Mouse (Mus musculus) skeletal muscle tissue, adult 2 months (tissue): Measurements from ENCODE around the gene Bicral.

Experiments used
- DNase-seq: peaks from one replicate; pipeline ENCODE4 v3.0.0-alpha.2; 2012; ENCODE audit warnings: low read depth, low spot score

Gene Bicral

DNA sequence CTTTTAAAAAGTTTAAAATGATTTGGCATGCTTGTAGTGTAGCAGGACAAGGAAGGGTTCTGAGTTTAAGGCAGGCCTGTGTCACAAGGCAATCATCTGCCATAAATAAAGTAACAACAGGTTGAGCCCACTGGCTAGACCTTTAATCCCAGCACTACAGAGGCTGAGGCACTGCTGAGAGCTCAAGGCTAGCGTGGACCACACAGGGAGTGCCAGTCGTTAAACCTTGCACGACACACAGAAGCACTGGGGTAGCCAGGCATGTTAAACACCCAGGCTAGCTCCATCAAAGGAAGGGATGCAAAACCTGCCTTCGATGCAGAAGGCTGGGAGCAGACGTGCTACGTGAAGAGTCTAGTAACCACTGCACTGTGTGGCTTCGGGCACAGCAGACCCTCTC, 14.6 kb downstream of the Bicral start:
- DNase-seq: no peak

DNA sequence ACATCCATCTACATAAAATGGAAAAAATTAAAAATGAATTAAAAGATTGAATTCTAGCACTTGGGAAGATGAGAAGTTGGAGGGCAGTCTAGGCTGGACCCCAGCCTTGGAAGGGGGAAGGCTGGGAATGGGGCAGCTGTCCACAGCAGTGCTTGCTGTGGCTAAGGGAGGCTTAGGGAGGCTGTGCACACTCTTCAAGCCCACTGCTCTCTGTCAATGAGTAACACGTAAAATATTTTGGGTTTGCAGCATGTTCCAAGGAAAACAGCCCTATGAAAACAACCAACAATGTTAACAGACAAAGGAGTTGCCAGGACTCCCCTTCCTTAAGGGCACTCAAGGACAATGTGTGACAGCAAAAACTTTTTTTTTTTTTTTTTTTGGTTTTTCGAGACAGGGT, 15.3 kb downstream of the Bicral start:
- DNase-seq: peak; percentile 38

DNA sequence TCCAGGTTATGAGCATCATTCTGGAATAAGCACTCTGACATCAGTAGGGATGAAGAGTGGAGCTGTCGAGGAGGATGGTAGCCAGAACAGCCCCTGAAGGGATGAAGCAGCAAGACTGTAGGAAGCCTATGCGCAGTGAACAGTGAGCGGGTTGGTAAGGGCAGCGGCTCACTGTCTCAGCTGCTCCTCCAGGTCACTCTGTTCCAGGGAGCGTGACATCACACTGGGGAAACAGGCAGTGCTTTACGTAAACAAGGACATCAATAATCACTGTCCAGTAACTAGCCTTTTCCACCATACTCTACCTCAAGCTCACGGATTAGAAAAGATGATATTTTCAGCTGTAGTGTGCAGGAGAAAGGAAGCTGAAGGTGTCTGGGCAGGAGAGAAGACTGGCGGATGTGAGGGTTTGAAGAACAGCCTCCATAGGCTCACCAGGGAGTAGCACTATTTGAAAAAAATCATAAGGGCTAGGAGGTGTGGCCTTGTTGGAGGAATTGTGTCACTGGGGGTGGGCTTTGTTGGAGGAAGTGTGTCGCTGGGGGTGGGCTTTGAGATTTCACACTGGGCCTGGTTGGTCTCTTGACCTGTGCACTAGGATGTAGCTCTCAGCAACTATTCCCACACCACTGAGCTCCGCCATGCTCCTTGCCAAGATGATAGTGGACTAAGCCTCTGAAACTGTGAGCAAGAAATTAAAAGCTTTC, 17.8 kb downstream of the Bicral start:
- no peak for DNase-seq

DNA sequence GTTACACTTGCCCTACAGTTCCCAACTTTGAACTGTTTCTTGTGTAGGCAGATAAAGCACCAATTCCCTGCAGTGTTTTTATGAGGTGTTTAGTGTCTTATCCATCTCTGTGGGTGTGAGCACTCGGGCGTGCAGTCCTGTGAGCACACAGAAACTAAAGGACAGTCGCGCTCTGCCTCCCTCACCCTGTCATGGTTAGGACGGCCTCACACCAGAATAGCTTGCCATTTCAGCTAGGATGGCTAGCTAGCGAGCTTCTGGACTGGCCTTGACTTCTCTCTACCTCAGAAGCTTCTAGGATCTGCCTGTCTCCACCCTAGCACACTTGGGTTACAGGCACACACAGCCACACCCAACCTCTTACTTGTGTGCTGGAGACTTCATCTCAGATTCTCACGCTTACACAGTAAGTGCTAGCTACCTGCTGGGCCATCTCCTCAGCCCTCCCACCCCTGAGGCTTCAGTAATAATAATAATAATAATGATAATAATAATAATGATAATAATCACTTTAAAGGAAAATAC, 19.8 kb downstream of the Bicral start:
- DNase-seq: no peak

DNA sequence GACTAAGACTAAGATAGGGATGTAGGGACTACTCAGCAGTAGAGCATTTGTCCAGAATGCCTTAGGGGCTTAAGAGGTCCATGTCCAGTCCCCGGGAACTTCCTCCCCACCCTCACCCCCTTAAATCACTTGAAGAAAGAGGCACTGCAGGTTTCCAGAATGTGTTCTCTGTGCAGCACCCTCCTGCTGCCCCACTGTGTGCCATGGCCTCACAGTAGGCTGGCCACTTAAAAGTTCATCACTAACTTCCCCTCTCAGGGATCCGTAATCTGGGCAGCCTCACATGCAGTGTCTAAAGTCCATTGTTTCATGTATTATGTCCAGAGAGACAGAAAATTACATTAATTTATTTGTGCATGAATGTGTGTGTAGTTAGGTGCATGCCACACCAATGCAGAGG, 20.4 kb downstream of the Bicral start:
- no peak for DNase-seq

DNA sequence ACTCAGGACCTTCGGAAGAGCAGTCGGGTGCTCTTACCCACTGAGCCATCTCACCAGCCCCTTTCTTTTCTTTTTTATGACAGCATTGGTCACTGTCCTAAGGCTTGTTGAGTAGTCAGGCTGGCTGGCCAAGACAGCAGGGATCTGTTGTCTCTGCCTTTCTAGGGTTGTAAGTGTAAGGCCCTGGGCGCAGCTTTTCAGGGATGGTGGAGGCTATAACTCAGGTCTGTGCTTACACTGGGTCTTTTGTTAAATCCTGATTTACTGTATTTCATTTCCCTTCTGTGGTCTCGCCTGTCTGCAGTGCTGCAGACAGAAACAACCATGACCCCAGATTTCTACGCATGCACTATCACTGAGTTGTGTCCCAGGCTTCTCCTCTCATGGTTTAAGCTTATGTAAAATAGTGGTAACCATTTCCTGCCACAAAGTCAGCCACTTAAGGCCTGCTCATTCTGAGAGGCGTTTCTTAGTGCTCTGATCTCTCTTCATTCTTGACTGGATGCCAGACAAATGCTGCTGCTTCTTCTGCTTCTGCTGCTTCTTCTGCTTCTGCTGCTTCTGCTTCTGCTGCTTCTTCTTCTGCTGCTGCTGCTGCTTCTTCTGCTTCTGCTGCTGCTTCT, 23.1 kb downstream of the Bicral start:
- DNase-seq: no peak

DNA sequence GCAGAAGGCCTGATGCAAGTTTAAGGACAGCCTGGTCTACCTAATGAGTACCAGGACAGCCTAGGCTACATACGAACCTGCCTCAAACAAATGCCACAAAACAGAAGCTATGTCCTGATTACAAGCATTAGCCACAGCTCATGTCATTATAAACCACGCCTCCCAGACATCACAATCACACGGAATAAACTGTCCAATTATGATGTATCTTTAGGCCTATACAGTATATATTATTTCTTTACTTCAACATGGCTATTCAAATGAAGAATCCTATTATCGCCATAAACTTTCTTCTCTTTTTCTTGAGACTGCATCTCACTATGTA, 25.3 kb downstream of the Bicral start:
- DNase-seq: no peak

DNA sequence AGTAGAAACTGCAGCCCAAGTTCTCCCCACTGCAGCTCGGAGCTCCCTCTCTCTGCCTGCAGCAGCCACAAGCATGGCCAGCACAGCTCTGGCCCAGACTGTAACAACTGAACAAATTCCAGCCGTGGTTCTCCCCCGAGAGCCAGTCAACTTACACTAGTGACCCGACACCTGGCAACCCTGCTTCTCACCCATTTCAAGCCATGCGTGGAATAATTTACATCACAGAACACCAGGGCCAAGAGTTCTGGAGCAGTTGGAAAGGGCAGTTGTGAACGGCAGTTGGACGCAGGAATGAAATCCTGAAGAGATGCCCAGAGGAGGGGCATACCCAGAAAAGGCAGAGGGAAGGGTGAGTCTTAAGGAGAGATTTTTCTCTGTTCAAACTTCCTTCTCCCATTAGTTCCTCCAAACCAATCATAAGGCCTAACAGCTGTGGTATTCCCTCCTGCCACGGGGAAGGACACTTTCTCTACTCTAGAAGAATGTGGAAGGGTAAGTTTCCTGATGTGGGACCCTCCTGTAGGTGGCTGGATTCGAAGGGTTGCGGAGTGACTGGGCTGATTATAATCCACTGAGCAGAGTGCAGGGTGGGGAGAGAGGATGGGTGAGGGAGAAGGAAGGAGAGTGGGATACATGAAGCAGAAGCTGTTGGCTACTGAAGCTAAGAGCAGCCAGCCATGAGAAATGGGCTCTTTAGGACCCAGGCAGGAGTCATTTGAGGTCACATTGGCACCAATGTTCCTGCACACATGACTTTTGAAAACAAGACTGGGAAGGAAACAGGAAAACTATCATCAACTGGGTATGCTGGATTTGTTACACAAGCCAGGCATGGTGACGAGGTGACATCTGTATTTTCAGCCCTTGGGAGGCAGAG, 25.9 kb downstream of the Bicral start:
- peak; percentile 83 for DNase-seq

DNA sequence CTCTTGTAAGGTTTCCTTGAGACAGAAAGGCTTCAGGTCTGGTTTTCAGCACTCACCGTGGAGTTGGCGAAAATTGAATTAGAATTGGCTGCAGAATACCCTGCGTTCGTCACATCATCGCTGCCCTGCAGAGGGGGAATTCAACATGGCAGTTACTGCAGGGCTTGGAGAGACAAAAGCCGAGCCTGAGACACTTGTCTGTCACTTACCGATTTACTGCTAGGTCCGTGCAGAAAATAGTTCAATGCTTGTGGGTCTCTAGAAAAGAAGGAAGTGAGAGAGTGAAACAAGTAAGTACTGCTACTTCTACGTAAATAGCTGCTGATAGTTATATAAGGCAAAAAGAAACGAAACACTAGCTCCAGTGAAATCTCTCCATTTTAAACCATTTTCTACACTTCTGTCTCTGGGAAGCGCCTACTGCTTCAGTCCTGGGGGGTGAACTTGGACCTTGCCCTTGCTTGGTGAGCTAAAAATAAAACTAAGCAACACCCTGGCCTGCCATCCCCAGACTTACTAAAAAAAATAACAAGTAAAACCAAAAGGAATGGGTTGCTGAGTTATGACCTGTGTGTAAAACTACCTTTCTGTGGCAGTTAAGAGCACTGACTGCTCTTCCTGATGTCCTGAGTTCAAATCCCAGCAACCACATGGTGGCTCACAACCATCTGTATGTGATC, 28.3 kb downstream of the Bicral start:
- DNase-seq: no peak

DNA sequence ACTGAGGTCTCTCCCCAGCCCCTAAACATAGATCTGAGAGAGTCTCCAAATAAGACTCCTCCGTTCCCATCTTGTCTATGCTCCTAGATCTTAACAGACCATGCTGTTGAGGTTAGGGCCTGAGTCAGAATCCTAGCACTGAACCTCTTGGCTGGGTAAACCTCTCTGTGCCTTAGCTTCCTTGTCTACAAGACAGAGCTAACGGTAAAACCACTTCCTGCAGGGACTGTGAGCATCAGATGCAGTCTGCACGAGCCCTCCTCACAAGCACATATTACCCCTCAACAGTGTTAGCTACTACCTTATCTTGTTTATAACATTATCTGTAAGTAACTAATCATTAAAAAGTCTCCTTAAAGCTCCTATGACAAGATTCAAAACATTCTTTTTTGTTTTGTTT, 29.3 kb downstream of the Bicral start:
- no peak for DNase-seq

DNA sequence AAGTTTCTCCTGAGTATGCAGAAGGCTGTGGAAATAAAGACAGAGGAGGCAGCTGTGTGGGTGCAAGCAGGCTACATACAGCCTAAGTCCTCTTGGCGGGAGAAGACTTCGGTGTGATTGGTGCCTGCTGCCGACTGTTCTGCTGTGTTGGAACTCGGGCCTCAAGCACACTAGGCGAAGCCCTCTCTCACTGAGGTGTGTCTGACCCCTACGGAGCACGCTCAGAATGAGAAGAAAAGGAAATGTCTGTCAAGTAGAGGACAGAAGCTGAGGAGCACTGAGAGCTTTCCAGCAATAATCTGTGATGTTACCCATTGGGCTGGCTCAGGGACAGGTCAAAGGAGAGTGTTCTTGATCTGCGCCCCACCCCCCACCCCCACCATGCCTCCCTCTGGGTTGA, 35.2 kb downstream of the Bicral start:
- DNase-seq: no peak

DNA sequence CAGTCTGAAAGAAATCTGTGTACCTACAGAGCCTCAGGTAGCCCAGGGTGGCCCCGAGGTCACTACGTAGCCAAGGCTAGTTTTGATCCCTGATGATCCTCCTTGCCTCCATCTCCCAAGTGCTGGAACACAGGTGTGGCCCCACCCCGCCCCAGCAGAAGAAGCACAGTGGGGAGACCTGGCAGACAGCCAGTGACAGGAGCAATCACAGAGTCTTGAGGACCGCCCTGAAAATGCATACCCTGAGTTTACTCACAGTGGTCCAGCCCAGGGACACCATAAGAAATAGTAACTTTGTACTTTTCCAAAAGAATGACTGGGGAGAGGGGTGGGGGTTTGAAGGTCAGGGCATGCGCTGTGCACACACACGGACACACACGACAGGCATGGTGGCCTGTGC, 37.7 kb downstream of the Bicral start:
- DNase-seq: no peak

DNA sequence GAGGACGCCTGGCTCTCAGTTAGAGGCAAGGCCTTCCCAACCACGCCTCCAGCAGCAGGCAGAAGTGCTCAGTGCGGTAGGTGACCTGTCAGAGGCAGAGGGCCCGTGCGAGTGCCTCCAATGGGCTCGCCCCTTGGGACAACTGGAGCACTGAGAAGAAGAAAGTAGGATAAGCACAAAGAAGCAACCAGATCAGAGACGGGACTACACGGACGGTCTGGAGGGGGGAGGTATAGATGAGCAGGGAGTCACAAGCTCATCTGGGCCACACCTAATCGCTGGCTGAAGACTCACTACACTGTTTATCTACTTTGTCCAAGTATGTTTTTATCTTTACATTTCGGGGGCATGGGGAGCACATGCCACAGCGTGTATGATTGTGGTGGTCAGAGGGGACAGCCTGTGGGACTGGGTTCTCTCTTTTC, 40.5 kb downstream of the Bicral start:
- DNase-seq: no peak

DNA sequence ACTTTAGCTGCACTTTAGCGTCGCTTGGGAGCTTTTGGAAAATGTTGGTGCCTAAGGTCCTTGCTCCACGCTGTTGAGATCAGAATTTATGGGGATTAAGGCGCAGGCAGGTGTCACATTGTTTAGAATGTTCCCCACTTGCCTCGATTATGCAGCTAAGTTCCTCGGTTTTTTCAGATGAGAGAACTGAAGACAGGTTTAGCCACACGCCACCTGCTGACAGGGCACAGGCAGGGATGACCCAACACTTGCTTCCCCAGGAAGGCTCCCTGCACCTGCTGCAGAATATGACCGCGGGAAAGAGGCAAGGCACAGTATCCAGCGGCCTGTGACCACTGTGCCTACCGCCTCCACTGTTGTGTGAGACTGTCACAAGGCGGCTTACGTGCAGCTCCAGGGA, 42.0 kb downstream of the Bicral start:
- DNase-seq: no peak

DNA sequence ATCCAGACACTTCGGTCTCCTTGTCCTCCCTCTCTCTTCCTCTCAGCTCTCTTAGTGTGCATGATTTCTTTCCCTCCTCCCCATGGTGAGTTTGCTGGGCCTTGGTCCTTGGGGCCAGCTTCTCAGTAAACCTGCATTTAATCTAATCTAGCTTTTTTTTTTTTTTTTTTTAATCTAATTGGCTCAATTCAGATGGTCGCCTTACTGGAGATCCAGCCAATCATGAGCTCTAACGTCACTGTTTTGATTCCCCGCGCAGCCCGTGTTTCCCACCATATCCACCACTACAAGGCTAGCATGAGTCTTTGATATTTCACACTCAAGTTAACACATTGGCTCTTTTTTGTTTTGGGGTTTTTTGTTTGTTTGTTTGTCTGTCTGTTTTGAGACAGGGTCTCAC, 43.8 kb downstream of the Bicral start:
- no peak for DNase-seq

DNA sequence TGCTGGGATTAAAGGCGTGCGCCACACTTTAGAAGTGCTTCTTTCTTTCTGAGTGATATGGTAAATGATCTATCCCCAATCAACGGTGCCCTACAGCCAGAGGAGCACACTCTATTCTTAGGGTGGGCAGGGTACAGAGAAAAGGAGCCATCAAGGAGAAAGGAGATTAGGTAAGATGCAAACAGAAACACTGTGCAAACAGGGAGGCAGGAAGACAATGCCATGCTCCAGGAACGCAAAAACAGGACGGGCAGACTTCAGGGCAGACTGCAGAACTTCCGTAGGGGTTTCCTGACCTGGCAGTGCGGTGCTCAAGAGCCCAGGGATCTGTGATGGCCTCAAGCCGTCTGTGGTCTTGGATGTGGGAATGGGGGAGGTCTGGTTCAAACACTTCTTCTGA, 44.6 kb downstream of the Bicral start:
- DNase-seq: no peak

DNA sequence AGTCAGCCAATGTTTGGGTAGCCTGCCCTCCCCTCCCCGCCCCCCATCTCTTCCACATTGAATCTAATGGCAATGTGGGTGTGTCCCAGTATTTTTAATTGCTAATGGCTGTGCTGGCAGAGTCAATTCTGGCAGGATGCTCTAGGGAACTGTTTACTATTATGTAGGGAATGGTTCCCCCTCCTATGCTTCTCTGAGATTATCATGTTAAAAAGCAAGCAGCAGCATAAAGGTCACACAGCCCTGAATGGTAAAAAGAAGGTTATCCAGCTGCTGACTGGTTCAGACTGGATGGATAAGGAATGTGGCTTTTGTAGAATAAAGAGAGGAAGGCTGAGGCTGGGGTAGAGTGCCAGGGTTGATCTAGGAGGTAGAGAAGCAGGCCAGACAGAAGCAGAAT, 45.8 kb downstream of the Bicral start:
- DNase-seq: no peak

DNA sequence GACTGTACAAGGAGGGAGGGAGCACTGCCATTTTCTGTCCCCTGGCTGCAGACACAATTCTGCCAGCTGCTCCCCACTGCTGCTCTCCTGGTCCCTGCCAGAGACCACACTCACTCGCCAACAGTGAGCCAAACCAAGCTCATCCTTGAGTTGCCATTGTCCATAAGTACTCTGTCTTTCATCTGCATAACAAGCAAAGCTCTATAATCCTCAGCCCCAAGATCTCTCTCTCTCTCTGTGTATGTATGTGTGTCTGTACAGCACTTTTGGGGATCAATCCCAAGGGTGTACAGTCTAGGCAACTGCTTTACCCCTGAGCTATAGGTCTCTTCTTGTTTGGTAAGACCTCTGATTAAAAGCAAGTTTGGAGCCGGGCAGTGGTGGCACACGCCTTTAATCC, 47.6 kb downstream of the Bicral start:
- no peak for DNase-seq

DNA sequence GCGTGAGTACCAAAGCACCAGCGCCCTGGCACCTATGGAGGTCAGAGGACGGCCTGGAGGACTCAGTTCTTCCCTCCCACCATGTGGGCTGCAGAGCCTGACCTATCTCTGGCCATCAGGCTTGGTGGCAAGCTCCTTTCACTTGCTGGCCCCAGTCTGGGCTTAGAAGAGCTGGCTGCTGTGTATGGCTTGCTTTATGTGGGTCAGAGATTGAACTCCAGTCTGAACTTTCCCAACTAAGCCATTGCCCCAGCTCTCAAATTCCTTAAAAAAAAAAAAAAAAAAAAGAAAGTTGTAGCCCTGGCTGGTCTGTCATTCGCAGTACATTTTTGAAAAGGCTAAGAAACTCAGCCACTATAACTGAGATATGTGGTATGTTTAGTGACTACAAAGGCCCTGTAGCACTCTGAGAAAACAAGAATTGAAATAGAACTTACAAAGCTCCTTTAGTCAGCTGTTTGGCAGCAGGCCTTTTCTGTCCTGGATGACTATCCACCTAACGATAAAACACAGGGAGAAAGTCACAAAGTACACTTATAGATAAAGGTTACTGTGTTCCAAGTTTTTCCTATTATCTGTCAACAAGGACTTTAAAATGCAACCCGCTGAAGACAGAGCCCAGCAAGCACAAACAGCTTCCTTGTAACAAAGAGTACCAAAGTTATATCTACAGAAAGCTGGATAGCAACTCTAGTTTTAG, 49.0 kb downstream of the Bicral start:
- DNase-seq: no peak

DNA sequence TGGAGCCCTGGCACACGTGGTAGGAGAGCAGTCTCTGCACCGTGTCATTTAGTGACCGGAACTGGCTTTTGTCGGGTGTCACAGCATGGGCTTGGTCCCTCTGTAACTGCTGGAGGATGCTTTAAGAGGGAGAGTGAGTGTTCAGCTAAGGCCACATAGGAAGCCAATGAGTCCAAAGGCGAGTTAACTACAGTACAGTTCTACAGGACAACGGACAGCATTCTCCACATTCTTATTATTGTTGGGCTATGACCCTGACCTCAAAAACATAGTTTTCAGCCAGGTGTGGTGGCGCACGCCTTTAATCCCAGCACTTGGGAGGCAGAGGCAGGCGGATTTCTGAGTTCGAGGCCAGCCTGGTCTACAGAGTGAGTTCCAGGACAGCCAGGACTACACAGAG, 49.9 kb downstream of the Bicral start:
- DNase-seq: no peak

DNA sequence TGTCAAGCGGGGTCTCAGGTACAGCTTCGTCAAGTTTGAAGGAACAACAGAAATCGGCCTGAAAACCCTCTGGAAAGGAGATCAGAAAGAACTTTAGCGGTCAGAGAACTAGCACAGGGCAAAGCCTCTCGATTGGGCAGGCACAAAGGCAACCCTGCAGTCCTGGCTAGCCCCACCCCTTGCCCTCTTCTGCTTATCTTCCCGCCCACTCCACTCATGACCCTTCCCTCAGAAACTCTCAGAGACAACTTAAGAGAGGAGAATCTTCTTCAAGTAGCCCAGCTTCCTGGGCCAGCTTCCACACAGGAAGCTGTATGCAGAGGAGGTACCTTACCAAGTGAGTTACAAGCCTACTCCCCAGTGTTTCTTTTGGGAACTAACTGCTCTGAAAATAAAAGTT, 56.5 kb downstream of the Bicral start:
- DNase-seq: no peak
